Mouse (Mus musculus) midbrain, embryonic 11.5 days (tissue): ENCODE measurements around the gene Mucl3. TPM values are rescaled to one million over a fixed set of nuclear protein-coding genes. Genes with fewer than 3 reads are reported as not detected.

Source experiments
- ATAC-seq: fragments of 200-750 bp; cut with Nextera tagmentation; 2 replicates; pipeline ENCODE4 v1.8.0; 2017; ENCODE audit warnings: moderate TSS enrichment, moderate library complexity; ENCODE audit not compliant: low FRiP score
- DNase-seq: peaks from one replicate; pipeline ENCODE4 v3.0.0; 2015; ENCODE audit warnings: low spot score; ENCODE audit errors: missing footprints
- H3K27ac ChIP-seq: fragments of 300-500 bp; sonication (generic); 2 replicates; pipeline ENCODE4 v1.5.1; 2014; ENCODE audit warnings: low read depth, low read length
- H3K27me3 ChIP-seq: fragments of 300-500 bp; sonication (generic); 2 replicates; pipeline ENCODE4 v1.6.1; 2014; ENCODE audit warnings: mild to moderate bottlenecking, low read length, moderate library complexity, mixed read lengths; ENCODE audit not compliant: control insufficient read depth, insufficient read depth
- H3K36me3 ChIP-seq: fragments of 300-500 bp; sonication (generic); 2 replicates; pipeline ENCODE4 v1.6.1; 2014; ENCODE audit warnings: mild to moderate bottlenecking, low read length, moderate library complexity, mixed read lengths; ENCODE audit not compliant: control insufficient read depth, insufficient read depth
- H3K4me1 ChIP-seq: fragments of 300-500 bp; sonication (generic); 2 replicates; pipeline ENCODE4 v1.6.1; 2014; ENCODE audit warnings: low read length; ENCODE audit not compliant: control insufficient read depth, insufficient read depth
- H3K4me2 ChIP-seq: fragments of 300-500 bp; sonication (generic); 2 replicates; pipeline ENCODE4 v1.6.1; 2014; ENCODE audit warnings: mild to moderate bottlenecking, moderate library complexity
- H3K4me3 ChIP-seq: fragments of 300-500 bp; sonication (generic); 2 replicates; pipeline ENCODE4 v1.5.1; 2014; ENCODE audit warnings: low read depth, low read length
- H3K9ac ChIP-seq: fragments of 300-500 bp; sonication (generic); 2 replicates; pipeline ENCODE4 v1.6.1; 2014; ENCODE audit warnings: low read length
- H3K9me3 ChIP-seq: fragments of 300-500 bp; sonication (generic); 2 replicates; pipeline ENCODE4 v1.6.1; 2016; ENCODE audit warnings: low read length; ENCODE audit not compliant: control insufficient read depth
- WGBS: fragments of 180-500 bp; shearing (Covaris S2); extraction: QIAGEN DNeasy Blood & Tissue Kit; methylation state at CpG from one replicate; pipeline ENCODE4 v1.1.7; 2014; 5-methylcytosine and 5-hydroxymethylcytosine counted together
- polyA plus RNA-seq: library from polyadenylated mRNA; unstranded; fragments of >200 nt; fragmentation: Nextera tagmentation; extraction: Ambion mirVana; gene quantifications from 2 replicates; pipeline ENCODE4 v1.2.1, GENCODE M21; 2014

Mucl3 gene
- polyA plus RNA-seq, 1 experiment from 2014 or later: not detected

GRCm38 (mm10) chr17:35673416-35674035 lies 30.0 kb upstream of the Mucl3 start, which contains the start of gene Gtf2h4:
TSS of gene Gtf2h4 (minus strand) at chr17:35673739.
- Histone ChIP-seq H3K9me3 (no peaks in the 10 kb centered on the region), H3K4me3 (peak within 1 kb of the TSS; percentile 57), H3K4me1 (peaks cover 7% of the 10 kb centered on the region), H3K36me3 (no peaks in the 10 kb centered on the region), H3K27me3 (no peaks in the 10 kb centered on the region), H3K4me2 (peak within 1 kb of the TSS; percentile 69), H3K9ac (peak within 1 kb of the TSS; percentile 66), H3K27ac (no peak within 1 kb of the TSS)
- WGBS: 4% methylated on average over 23 of the region's 23 CpGs
- ATAC-seq: peak; percentile 96
- DNase-seq: peak; percentile 98

- Histone ChIP-seq H3K4me2 (no peak overlapping the region), H3K9me3 (no peaks in the 10 kb centered on the region), H3K36me3 (no peaks in the 10 kb centered on the region), H3K27ac (no peak overlapping the region), H3K27me3 (no peaks in the 10 kb centered on the region), H3K4me3 (no peak overlapping the region), H3K9ac (no peak overlapping the region), H3K4me1 (peaks cover 11% of the 10 kb centered on the region)
- DNase-seq (no peak), ATAC-seq (no peak)
- 88% methylated on average over 6 of the region's 6 CpGs for WGBS
These were observed 29.0 kb upstream of the Mucl3 start for GRCm38 (mm10) chr17:35672527-35672926.

- H3K4me3 ChIP-seq: no peak overlapping the region
- no peak overlapping the region for H3K27ac ChIP-seq
- ATAC-seq (no peak), DNase-seq (no peak)
- H3K4me1 ChIP-seq: peaks cover 11% of the 10 kb centered on the region
- H3K27me3 ChIP-seq: no peaks in the 10 kb centered on the region
- H3K36me3 ChIP-seq: no peaks in the 10 kb centered on the region
- 89% methylated on average over 6 of the region's 6 CpGs for WGBS
- no peak overlapping the region for H3K9ac ChIP-seq
- no peak overlapping the region for H3K4me2 ChIP-seq
- no peaks in the 10 kb centered on the region for H3K9me3 ChIP-seq
These were observed 28.4 kb upstream of the Mucl3 start for GRCm38 (mm10) chr17:35671846-35672245.

- ATAC-seq (no peak), DNase-seq (no peak)
- Histone ChIP-seq H3K4me1 (peaks cover 16% of the 10 kb centered on the region), H3K36me3 (no peaks in the 10 kb centered on the region), H3K27me3 (no peaks in the 10 kb centered on the region), H3K9me3 (no peaks in the 10 kb centered on the region), H3K27ac (no peak overlapping the region), H3K9ac (no peak overlapping the region), H3K4me2 (no peak overlapping the region), H3K4me3 (no peak overlapping the region)
- WGBS: 92% methylated on average over 9 of the region's 9 CpGs
These were observed 26.2 kb upstream of the Mucl3 start for GRCm38 (mm10) chr17:35669731-35670130.

- Histone ChIP-seq H3K27me3 (no peaks in the 10 kb centered on the region), H3K36me3 (peaks cover 3% of the 10 kb centered on the region), H3K9me3 (no peaks in the 10 kb centered on the region), H3K4me3 (peak within 1 kb of the TSS; percentile 67), H3K27ac (peak within 1 kb of the TSS; percentile 82), H3K4me1 (peaks cover 9% of the 10 kb centered on the region), H3K4me2 (peak within 1 kb of the TSS; percentile 95), H3K9ac (peak within 1 kb of the TSS; percentile 84)
- peak; percentile 100 for DNase-seq
- ATAC-seq: peak; percentile 91
- WGBS: under 1% methylated on average over 61 of the region's 61 CpGs
These were observed 24.0 kb upstream of the Mucl3 start, which contains the start of gene Vars2 for GRCm38 (mm10) chr17:35667334-35668065. TSS of gene Vars2 (minus strand) at chr17:35667592.

- peak overlapping the region; percentile 82 for H3K27ac ChIP-seq
- peaks cover 9% of the 10 kb centered on the region for H3K4me1 ChIP-seq
- H3K27me3 ChIP-seq: no peaks in the 10 kb centered on the region
- H3K9ac ChIP-seq: peak overlapping the region; percentile 84
- H3K4me2 ChIP-seq: peak overlapping the region; percentile 95
- no peak for DNase-seq
- no peak; the same call in none of the 2 replicates for ATAC-seq
- H3K9me3 ChIP-seq: no peaks in the 10 kb centered on the region
- H3K36me3 ChIP-seq: peaks cover 3% of the 10 kb centered on the region
- WGBS: 5% methylated on average over 13 of the region's 13 CpGs
- peak overlapping the region; percentile 67 for H3K4me3 ChIP-seq
These were observed 23.4 kb upstream of the Mucl3 start for GRCm38 (mm10) chr17:35666851-35667256.

- Histone ChIP-seq H3K4me3 (no peak overlapping the region), H3K4me1 (peaks cover 9% of the 10 kb centered on the region), H3K9me3 (no peaks in the 10 kb centered on the region), H3K27ac (no peak overlapping the region), H3K4me2 (peak overlapping the region; percentile 95; the same call in 1 of the 2 replicates), H3K9ac (no peak overlapping the region), H3K36me3 (peaks cover 3% of the 10 kb centered on the region), H3K27me3 (no peaks in the 10 kb centered on the region)
- WGBS: 85% methylated on average over 17 of the region's 17 CpGs
- no peak for DNase-seq
- no peak for ATAC-seq
These were observed 22.5 kb upstream of the Mucl3 start for GRCm38 (mm10) chr17:35665957-35666515.

- Histone ChIP-seq H3K36me3 (peaks cover 3% of the 10 kb centered on the region), H3K4me3 (no peak overlapping the region), H3K4me2 (no peak overlapping the region), H3K27ac (no peak overlapping the region), H3K9ac (no peak overlapping the region), H3K4me1 (no peaks in the 10 kb centered on the region), H3K9me3 (no peaks in the 10 kb centered on the region), H3K27me3 (no peaks in the 10 kb centered on the region)
- DNase-seq (no peak), ATAC-seq (no peak)
- WGBS: 77% methylated on average over 2 of the region's 2 CpGs
These were observed 9.6 kb upstream of the Mucl3 start for GRCm38 (mm10) chr17:35653086-35653485.

- H3K36me3 ChIP-seq: no peaks in the 10 kb centered on the region
- no peak overlapping the region for H3K9ac ChIP-seq
- no peak overlapping the region for H3K4me2 ChIP-seq
- H3K27me3 ChIP-seq: no peaks in the 10 kb centered on the region
- H3K27ac ChIP-seq: no peak overlapping the region
- ATAC-seq (no peak), DNase-seq (no peak)
- H3K4me3 ChIP-seq: no peak overlapping the region
- H3K4me1 ChIP-seq: no peaks in the 10 kb centered on the region
- no peaks in the 10 kb centered on the region for H3K9me3 ChIP-seq
- 74% methylated on average over 2 of the region's 2 CpGs for WGBS
These were observed 5.9 kb upstream of the Mucl3 start for GRCm38 (mm10) chr17:35649429-35649828.
